Mouse (Mus musculus): ENCODE measurements around the gene Tap2.

Tap2 gene

DNA sequence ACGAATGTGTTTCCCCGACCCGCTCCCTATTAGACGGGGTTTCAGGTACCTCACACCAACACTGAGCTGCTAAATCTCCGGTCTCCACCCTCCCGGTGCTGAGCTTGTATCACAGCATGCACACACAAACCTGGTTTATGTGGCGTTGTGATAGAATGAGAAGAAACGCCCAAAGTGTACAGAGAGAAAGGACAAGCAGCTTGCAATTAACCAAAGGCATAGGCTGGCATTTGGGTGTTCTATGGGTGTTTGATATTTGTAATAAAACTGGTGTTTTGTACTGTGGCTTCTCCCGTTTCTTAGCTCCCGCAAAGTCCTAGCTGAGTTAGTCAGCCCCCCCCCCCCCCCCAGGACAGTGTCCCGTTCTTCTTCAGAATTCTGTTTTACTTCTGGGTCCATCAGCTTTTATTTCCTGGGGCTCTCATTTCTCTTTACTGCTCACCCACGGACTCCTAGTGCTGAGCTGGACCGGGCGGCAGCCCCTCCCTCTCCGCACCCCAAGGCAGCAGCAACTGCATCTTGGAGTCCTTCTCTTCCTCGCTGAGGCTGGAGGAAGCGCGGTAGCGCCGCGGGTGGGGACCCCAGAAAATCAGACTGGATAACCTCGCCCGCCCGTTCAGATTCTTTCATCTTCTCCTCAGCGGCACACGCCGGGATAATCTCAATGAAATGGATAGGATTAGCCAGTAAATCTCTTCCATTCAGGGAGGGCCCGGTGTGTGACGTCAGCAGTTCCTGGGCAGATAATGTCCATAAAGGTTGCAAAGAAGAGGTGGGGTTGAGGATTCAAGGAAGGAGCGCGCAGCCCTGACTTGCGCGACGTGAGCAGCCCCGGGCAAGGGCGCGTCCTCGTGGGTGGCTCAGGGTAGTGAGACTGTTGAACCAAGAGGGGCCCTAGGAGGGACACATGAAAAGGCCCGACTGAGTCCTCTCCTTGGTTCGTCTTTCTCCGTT, 6.1 kb upstream of the Tap2 start, which contains the start of gene Psmb8:
Psmb8 (plus strand) TSS at position 781 of the 954 bp plus-strand sequence.
- peak; percentile 98 for DNase-seq

DNA sequence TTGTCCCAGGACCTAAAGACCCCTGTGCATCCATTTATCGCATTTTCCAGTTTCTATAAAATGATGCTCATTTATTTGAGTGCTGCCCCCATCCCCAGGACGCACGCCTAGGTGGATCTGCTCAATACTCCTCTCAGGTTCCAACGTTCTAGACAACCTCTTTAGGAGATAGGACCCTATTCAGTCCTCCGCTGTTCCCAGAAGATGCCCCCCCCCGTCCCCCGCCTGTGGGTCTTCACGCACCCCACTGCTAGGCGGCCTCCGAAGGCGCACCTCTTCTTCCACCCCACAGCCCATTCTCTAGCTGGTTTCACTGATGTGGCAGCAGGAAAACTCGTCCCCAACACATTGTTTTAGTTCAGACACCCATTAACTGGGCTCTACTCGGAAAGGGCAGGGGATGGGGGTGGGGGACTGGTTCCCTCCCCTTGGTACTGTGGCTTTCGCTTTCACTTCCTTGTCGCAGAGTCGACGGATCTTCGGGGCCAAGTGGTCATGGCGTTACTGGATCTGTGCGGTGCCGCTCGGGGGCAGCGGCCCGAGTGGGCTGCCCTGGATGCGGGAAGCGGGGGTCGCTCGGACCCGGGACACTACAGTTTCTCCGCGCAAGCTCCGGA, 5.3 kb upstream of the Tap2 start:
- peak; percentile 80 for DNase-seq

DNA sequence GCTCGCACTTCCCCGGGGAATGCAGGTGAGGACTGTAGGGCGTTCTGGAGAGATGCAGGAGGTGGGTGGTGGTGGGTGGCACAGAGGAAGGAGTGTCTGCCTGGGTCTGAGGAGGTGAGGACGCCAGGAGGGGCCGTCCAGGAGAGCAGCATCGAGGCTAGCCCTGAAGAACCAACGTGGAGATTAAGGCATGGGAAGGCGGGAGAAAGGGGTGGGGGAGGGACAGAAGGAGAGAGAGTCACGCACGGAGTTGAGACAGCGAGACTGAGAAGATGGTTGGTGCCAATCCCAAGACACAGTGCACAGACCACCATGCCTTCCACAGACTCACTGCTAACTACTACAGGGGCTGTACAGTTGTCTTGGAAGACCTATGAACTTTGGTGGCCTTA, 4.8 kb upstream of the Tap2 start:
- no peak for DNase-seq

DNA sequence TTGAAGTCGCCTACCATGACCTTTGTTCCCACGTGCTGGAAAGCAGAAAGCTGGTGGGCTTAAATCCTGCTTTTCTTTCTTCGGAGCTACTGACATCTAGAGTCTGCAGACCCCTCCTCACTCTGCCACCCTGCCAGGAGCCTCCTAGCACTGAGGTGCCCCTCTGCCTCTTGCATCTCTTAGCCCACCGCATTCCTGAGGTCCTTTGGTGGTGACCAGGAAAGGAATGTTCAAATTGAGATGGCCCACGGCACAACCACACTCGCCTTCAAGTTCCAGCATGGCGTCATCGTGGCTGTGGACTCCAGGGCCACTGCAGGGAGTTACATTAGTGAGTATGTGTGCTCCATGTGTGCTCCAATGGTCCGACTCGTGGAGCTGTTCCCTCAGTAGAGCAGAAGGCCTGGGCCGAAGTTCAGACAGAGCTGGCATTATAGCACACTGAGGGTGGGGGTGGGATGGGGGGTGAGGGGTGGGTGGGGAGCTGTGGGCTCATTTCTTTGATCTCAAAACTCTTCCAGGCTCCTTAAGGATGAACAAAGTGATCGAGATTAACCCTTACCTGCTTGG, 4.2 kb upstream of the Tap2 start:
- DNase-seq = no peak

DNA sequence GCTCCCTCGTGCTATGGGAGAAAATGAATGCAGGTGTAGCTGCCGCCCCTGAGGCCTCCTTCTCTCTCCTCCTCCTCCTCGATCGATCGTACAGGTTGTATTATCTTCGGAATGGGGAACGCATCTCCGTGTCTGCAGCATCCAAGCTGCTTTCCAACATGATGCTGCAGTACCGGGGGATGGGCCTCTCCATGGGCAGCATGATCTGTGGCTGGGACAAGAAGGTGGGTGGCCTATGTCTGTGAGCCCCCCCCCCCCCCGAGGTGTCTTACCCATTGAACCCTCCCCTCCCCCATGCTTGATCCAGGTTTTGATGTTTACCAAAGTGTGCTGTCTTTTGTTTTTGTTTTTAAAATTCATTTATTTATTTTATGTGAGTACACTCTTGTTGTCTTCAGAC, 3.3 kb upstream of the Tap2 start:
- no peak for DNase-seq

DNA sequence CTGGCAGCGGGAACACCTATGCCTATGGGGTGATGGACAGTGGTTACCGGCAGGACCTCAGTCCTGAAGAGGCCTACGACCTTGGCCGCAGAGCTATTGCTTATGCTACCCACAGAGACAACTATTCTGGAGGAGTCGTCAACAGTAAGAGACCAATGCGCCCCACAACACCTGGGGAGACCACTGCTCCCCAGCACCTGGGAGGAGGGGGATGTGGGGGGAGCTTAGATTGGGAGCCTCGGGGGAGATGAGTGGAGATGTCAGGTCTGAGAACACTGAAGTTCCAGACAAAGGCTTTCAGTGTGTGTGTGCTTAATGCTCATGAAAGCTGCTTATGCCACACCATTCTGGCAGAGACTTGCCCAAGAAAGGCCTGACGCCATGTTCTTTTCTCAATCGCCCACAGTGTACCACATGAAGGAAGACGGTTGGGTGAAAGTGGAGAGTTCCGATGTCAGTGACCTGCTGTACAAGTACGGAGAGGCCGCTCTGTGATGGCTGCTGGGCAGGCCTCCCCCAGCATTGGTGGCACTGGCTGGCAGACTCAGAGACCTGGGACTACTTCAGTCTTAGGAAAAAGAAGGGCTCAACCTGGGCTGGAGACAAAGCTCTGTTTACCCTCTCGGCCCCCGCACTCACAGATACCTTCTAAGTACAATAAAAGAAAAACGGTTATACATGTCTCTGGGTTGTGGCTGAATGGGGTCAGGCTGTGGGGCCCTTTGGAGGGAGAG, 2.4 kb upstream of the Tap2 start:
- DNase-seq = no peak

DNA sequence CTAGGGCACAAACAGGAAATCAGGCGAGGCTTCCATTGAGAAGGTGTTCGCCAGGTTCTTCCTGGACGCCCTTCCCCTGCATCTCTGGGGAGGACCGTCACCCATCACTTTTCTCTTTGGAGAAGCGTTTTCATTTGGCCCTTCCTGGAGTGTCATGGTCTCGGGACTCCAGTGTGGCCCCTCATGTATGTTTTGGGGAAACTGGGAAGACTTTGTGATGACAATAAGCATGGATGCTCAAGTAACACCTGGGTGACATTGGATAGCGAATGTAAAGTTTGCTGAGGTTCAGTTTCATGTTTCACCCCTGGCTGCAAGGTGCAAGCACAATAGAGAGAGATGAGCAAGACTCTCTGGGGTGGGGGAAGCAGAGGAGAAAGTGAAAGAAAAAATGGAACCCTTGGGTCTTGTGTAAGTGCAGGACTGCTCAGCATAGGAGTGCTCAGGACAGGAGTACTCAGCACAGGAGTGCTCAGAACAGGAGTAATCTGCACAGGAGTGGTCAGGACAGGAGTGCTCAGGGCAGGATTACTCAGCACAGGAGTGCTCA, 1.7 kb upstream of the Tap2 start:
- DNase-seq = no peak

DNA sequence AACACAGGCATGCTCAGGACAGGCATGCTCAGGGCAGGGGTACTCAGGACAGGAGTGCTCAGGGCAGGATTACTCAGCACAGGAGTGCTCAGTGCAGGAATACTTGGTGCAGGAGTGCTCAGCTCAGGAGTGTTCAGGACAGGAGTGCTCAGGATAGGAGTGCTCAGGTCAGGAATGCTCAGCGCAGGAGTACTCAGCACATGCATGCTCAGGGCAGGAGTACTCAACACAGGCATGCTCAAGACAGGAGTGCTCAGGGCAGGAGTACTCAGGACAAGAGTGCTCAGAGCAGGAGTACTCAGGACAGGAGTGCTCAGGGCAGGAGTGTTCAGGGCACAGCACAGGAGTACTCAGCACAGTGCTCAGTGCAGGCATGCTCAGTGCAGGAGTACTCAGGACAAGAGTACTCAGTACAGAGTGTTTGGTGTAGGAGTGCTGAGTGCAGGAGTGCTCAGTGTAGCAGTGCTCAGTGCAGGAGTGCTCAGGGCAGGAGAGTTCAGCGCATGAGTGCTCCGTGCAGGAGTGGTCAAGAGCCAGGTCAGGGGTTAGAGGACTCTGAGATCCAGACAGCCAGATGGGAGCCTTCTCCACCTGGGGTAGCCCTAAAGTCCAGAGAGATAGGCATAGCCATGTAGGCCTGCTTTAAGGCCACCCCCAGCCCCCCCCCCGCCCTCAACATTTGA, 426 bp upstream of the Tap2 start:
- DNase-seq = no peak

DNA sequence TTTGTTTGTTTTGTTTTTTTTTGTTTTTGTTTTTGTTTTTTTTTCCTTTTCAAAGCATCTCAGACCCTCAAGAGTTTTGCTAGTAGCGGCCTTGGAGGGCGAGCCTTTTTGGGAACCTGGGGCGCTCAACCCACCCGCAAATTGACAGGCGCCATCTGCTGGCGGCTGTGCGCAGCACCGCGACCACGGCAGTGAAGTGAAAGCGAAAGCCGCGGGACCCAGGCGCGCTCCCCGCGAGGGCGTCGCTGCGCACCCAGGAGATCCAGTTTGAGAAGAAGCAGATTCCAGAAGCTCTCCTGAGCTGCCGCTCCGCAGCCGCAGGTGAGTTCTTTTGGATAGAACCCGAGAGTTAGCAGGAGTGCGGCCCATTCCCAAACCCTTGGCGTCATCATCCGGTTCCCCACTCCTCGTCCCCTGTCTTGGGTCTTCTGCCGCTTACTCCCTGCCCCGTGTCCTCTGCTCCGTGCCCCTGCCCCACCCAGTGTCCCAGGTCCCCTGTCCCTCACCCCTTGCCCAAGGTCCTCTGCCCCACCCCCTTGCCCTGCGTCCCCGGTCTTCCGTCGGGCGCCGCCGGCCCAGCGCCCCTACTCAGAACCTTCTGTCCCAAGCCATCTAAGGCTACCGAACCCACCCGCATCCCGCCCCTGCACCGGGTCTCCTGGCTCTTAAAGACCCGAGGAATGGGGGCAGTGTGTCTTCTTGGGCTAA, 1.1 kb downstream of the Tap2 start:
- peak; percentile 93 for DNase-seq

DNA sequence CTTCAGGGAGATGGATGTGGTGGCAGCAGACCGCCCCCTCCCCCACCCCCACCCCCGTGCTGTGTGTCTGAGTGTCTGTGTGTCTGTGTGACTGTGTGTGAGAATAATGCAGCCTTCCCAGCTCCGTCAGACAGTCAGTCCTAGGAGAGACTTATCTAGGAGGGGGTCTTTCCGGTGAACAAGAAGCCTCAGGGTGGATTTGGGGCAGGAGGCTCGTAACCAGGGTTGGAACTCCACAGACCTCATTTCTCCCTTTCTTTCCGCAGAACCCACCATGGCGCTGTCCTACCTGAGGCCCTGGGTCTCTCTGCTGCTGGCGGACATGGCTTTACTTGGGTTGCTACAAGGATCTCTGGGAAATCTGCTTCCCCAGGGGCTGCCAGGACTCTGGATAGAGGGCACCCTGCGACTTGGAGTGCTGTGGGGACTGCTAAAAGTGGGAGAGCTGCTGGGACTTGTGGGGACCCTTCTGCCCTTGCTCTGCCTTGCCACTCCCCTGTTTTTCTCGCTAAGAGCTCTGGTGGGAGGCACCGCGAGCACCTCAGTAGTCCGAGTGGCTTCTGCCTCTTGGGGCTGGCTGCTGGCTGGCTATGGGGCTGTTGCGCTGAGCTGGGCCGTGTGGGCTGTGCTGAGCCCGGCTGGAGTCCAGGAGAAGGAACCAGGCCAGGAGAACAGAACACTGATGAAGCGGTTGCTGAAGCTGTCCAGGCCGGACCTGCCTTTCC, 1.9 kb downstream of the Tap2 start:
- peak; percentile 62 for DNase-seq

DNA sequence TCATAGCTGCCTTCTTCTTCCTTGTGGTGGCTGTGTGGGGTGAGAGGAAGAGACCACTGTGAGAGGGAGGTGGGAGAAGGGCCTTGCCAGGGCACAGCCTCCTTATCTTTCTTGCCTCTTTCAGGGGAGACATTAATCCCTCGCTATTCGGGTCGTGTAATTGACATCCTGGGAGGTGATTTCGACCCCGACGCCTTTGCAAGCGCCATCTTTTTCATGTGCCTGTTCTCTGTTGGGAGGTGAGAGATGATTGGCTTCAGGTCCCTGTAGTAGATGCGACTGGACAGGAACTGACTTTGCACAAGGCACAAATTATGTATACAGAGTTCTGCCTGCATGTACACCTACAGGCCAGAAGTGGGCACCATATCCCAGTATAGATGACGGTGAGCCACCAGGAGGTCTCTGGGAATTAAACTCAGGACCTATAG, 2.4 kb downstream of the Tap2 start:
- peak; percentile 55 for DNase-seq

DNA sequence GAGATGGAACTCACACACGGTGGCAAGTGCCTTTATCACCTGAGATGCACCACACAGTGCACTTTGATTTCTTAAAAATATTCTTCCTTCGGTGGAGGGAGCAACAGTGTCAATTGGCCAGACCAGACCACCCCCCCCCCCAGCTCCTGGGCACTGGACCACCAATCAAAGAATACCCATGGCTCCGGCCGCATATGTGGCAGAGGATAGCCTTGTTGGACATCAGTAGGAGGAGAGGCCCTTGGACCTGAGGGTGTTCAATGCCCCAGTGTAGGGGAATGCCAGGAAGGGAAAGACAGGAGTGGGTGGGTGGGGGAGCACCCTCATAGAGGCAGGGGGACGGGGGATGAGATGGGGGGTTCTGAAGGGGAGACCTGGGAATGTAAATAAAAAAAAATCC, 3.4 kb downstream of the Tap2 start:
- no peak for DNase-seq

DNA sequence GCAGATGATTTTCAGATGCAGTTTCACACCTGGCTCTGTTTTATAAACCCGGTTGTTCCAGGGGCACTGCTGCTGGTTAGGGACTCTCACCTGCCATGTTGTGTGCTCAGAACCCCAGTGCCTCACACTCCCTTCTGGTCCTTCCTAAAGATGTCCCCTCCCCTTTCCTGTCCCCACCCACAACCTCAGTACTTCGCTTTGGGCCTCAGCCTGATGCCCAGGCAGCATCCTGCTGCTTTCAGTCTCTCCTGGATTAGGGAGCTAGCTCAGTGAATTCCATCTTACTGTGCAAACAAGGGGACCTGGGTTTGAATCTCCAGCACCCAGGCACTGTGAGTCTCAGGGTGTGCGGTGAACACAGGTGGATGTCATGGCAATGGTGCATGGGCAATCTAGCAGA, 4.1 kb downstream of the Tap2 start:
- no peak for DNase-seq

DNA sequence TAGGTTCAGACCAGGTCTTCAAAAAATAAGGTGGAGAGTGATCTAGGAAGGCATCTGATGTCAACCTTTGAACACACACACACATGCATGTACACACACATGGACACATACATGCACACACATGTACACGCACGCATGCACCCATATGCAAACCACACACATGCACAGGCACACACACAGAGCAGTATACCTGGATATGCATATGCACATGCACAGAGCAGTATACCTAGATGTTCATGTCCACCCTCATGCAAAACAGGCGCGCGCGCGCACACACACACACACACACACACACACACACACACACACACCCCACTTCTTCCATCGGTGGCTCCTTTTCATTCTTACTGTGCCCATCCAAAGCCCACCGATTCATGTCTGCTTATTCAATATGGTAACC, 4.5 kb downstream of the Tap2 start:
- no peak for DNase-seq

DNA sequence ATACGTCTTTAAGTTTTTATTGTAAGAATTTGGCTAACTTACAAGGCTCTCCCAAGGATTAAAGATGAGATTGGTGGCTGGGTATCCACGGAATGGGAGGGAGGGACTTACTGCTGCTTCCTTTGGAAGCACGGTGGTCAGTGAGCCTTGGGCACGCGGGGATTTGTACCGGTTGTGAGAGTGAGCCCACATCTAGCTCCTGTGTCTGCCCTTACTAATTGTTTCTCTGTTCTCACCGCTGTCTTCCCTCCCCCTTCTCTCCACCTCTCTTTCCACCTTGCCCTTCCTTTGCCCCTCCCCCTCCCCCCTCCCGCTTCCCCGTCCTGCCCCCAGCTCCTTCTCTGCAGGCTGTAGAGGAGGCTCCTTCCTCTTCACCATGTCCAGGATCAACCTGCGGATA, 5.1 kb downstream of the Tap2 start:
- no peak for DNase-seq

DNA sequence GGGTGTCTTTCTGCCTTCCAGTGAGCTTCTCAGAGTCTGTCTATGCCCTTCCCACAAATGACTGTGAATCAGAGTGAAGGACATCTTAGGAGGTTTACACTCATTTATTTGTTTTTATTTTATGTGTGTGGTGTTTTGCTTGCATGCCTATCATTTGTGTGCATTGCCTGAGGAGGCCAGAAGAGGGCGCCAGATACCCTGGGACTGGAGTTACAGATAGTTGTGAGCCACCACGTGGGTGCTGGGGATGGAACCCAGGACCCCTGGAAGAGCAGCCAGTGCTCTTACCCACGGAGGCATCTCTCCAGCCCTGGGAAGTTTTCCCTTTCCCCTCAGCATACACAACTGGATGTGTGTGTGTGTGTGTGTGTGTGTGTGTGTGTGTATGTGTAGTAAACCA, 6.4 kb downstream of the Tap2 start:
- DNase-seq = no peak

DNA sequence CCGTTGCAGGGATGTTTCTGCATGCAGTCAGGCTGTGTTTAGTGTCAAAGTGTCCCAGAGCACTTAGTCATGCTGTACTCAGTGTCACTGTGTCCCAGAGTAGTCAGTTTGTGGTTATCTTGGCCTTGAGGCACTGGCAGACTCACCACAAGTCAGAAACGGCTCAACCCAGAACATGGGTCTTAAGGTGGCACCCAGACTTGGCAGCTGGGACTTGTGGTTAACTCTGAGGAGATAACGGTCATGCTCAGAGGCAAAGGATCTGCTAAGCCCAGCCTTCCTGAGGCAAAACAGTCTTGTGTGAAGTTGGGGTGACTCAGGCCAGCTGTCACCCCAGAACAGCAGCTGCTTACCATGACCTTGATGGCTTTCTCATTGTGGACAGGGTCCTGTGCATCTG, 7.3 kb downstream of the Tap2 start:
- DNase-seq = no peak

DNA sequence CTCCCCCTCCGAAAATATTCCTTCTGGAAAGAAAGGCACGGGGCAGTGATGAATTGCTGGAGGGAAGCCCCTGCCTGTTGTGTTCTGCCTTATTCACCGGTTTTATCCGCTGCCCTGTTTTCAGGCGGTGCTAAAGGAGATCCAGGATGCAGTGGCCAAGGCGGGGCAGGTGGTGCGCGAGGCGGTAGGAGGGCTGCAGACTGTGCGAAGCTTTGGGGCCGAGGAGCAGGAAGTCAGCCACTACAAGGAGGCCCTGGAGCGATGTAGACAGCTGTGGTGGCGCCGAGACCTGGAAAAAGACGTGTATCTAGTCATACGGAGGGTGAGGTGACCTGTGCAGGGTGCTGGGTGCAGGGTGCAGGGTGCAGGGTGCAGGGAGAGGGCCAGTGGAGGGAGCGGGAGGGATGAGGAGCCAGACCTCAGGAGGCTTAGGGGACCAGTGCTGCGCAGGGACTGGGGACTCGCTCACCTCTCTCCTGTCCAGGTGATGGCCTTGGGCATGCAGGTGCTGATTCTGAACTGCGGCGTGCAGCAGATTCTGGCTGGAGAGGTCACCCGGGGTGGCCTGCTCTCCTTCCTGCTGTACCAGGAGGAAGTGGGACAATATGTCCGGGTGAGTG, 8.5 kb downstream of the Tap2 start:
- no peak for DNase-seq

DNA sequence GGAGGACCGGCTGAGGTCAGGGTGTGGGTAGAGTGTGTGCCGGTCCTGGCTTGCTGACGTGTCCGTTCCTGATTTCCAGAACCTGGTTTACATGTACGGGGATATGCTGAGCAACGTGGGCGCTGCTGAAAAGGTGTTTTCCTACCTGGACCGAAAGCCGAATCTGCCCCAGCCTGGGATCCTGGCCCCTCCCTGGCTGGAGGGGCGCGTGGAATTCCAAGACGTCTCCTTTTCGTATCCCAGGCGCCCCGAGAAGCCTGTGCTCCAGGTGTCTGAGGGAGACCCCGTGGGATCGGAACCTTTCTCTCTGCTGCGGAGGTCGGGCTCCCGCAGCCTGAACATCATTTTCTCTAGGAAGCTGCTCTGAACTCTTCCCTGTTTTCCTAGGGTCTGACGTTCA, 10.6 kb downstream of the Tap2 start:
- no peak for DNase-seq

DNA sequence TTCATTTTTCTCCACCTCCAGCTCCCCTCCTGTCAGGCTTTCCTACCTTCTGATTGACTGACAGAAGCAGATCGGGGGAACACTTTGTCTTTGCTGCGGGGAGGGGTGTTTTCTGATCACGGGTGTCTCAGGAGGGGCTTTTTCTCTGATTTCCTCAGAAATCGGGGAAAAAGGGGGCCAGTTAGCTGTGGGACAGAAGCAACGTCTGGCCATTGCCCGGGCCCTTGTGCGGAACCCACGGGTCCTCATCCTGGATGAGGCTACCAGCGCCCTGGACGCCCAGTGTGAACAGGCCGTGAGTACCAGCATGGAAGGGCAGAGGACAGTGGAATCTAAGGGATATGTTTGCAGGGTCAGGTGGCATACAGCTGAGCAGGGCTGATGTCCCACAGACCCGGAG, 11.8 kb downstream of the Tap2 start:
- no peak for DNase-seq
